Mouse (Mus musculus) urinary bladder, postnatal 14 days (tissue): ENCODE results near the gene Kif2a.
"Not testable (repeated sequence)": the region's sequence is repeated elsewhere in the genome, so short reads cannot be mapped to it uniquely, and the experiment has no call there.

ENCODE experiments used
- DNase-seq: peaks from one replicate; pipeline ENCODE4 v3.0.0; 2021; ENCODE audit warnings: low spot score

The Kif2a gene

GRCm38 (mm10) chr13:106929201-106929600 lies 92.7 kb downstream of the Kif2a start:
- DNase-seq = no peak

GRCm38 (mm10) chr13:106928296-106928695 lies 93.6 kb downstream of the Kif2a start:
- DNase-seq = no peak

GRCm38 (mm10) chr13:106925921-106926320 lies 96.0 kb downstream of the Kif2a start:
- DNase-seq = not testable (repeated sequence)

DNA sequence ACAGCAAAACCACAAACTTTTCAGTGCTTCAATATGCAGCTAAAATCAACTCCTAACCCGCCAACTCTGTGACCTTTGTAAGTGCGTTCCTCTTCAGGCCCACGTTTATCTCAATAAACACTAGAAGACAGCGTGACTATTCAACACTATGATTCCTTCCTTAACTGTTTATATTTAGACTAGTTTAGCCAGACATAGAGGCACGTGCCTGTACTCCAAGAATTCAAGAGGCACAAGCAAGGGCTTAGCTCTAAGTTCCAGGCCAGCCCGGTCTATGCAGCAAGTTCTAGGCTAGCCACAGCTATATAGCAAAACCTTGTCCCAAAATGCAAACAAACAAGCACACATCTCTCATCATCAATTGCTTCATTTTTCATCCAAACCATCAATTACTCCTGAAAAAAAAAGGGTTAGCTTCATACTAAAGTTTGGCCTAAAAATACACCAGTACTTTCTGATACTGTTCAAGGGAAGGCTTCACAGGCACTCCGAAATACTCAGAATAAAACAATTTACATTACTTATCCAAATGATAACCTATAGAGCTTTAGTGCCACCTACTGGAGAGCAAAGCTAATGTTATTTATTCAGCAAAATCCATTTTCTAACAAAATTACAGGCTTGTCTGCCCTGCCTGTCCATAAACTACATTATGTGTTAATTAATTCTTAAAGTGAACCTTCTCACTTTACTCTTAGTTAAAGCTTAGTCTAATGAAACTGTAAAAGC lies 103.4 kb downstream of the Kif2a start:
- DNase-seq = no peak

DNA sequence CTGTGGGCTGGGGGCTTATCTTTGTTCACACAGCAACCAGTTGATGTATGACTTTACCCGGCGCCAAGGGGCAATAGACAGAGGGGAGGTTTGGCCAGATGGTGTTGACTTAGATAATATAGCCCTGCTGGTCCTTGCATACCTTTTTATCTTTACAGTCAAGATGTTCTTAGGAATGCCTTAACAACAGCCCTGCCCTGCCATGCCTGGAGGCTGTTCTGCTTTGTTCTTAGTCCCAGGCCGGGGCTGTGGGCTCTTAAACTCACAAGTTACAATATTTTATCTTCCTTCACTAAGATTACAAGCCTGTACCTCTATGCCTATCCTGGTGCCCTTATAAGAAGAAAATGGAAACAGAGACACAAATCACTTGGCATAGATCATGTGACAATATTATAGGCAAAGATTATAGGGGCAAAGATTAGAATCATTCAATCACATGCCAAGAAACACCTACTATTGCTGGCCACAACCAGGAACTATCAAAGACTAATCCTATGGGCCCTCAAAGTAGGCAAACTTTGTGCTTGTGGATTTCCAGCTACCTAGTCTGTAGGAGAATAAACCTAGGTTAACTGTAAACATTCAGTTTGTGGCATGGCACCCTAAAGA lies 108.7 kb downstream of the Kif2a start:
- DNase-seq = no peak

GRCm38 (mm10) chr13:106910096-106910495 lies 111.8 kb downstream of the Kif2a start:
- DNase-seq = no peak
